Mouse (Mus musculus) Patski (cell line): ENCODE data around the gene Vamp2. TPM values are rescaled to one million over a fixed set of nuclear protein-coding genes. Genes with fewer than 3 reads are reported as not detected.

ENCODE experiments used
- ATAC-seq: fragments of 100-300 bp; one replicate; pipeline ENCODE4 v1.8.0; 2021
- CTCF ChIA-PET: fragments of 350-600 bp; sonication (Branson Sonifier 250); formaldehyde crosslinking; loops from one replicate; lab custom pipeline; 2022; ENCODE audit warnings: inconsistent platforms; lab: Charles Lee
- POLR2A ChIA-PET: fragments of 350-600 bp; sonication (Branson Sonifier 250); formaldehyde crosslinking; loops from one replicate; lab custom pipeline; 2022; ENCODE audit warnings: antibody characterized with exemption, inconsistent platforms; lab: Charles Lee
- DNase-seq: peaks from one replicate; pipeline ENCODE4 v3.0.0-alpha.2; 2011; ENCODE audit warnings: low read depth, low spot score
- H3K27me3 ChIP-seq: fragments of 371-371 bp; one replicate; pipeline ENCODE4 v1.5.1; 2021
- CTCF ChIP-seq: fragments of 100-300 bp; IDR thresholded peaks from one replicate; pipeline ENCODE4 v1.5.1; 2021
- in situ Hi-C: fragments of 300-500 bp; cut with MboI; formaldehyde crosslinking; loops from 3 replicates; pipeline ENCODE4 v1.11.1; 2018; ENCODE audit warnings: low pct_unique_long_range_greater_than_20kb, mixed read lengths
- polyA plus RNA-seq: library from polyadenylated mRNA; unstranded; gene quantifications from one replicate; pipeline ENCODE4 v1.2.3, GENCODE M21; 2021

The Vamp2 gene
- polyA plus RNA-seq, 1 experiment from 2014 or later = 62.4 TPM

GRCm38 (mm10) chr11:69063413-69064201, 24.7 kb upstream of the Vamp2 start:
- DNase-seq (no peak), ATAC-seq (no peak)
- CTCF ChIA-PET = interaction anchor here (0.7 to 6.7 kb wide), 9 partner anchors 19 to 59 kb away, joined by 3 to 78 read pairs (median 6); partner anchors contain the start of genes 9130213A22Rik, Aloxe3, Hes7 and Per1
- no peak for TF ChIP-seq CTCF
- POLR2A ChIA-PET = interaction anchor here (0.6 to 2.9 kb wide), 5 partner anchors 31 to 346 kb away, joined by 3 to 20 read pairs (median 6); partner anchors contain the start of gene 9130213A22Rik
- in situ Hi-C loops = loop anchor here (10.0 kb wide), 1 partner anchor 181 kb away; no protein-coding TSS in a partner anchor
- no peaks in the 10 kb centered on the region for H3K27me3 ChIP-seq

GRCm38 (mm10) chr11:69064259-69065133, 23.8 kb upstream of the Vamp2 start:
- in situ Hi-C loops = loop anchor here (5.0 to 10.0 kb wide), 2 partner anchors 58 to 180 kb away; partner anchors contain the start of genes 9130213A22Rik and Hes7
- no peak for TF ChIP-seq CTCF
- ATAC-seq (no peak), DNase-seq (no peak)
- ChIA-PET POLR2A (interaction anchor here (1.1 to 2.9 kb wide), 2 partner anchors 36 to 58 kb away, joined by 6 to 20 read pairs; partner anchors contain the start of gene 9130213A22Rik), CTCF (interaction anchor here (1.0 to 6.7 kb wide), 7 partner anchors 23 to 59 kb away, joined by 3 to 78 read pairs (median 9); partner anchors contain the start of genes 9130213A22Rik, Aloxe3, Hes7 and Per1)
- no peaks in the 10 kb centered on the region for H3K27me3 ChIP-seq

DNA sequence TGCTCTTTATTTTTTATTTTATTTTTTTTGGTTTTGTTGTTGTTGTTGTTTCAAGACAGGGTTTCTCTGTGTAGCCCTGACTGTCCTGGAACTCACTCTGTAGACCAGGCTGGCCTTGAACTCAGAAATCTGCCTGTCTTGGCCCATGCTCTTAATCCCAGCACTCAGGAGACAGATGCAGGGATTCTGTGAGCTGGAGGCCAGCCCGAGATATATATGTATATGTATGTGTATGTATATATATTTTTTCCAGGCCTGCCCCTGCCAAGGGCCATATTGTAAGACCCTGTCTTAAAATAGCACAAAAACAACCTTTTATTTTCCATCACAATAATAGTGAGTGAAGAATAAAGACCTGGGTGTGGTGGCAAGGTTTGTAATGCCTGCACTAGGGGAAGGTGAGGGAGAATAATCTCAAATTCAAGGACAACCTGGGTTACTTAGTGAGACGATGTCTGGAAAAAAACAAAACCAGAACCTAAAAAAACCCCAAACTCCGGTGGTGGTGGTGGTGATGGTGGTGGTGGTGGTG, 22.8 kb upstream of the Vamp2 start:
- in situ Hi-C loops = loop anchor here (5.0 to 10.0 kb wide), 2 partner anchors 57 to 179 kb away; partner anchors contain the start of genes 9130213A22Rik and Hes7
- DNase-seq = no peak
- no peaks in the 10 kb centered on the region for H3K27me3 ChIP-seq
- POLR2A ChIA-PET = interaction anchor here (0.7 to 2.9 kb wide), 2 partner anchors 57 to 1549 kb away, joined by 5 to 20 read pairs; partner anchors contain the start of gene 9130213A22Rik
- no peak for TF ChIP-seq CTCF
- CTCF ChIA-PET = interaction anchor here (6.7 kb wide), 1 partner anchor 58 kb away, joined by 78 read pairs; the partner anchor contains the start of genes 9130213A22Rik, Aloxe3 and Hes7
- no peak for ATAC-seq

DNA sequence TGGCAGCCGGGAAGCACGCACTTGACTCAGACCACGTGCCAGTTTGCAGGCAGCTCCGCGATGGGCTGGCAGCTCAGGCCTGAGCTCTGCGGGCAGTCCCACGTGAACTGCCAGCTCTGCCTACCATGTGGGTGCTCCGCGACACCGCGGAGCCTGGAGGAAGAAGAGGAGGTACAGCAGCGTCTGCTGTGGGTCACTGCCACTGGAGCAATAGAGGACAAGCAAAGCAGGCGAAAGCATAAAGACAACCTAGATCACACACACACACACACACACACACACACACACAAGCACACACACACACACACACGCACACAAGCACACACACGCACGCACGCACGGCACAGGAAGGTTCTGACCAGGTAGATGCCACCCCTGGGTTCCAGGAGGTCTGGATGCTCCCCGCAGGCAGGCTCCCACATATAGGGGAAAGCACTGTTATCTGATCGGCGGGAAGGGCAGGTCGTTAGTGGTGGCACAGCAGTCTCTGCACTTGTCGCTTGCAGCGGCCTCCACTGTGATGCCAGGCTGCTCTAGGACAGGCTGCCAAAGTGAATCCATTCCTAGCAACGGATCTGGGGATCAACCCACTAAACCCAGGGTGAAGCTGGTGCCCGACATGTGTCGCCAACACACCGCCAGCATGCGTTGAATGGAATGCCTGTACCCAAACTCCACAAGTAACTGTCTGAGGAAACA, 22.0 kb upstream of the Vamp2 start:
- ChIA-PET CTCF (interaction anchor here (0.7 to 6.7 kb wide), 11 partner anchors 13 to 57 kb away, joined by 3 to 78 read pairs (median 4); partner anchors contain the start of genes 9130213A22Rik, Aloxe3 and Hes7), POLR2A (interaction anchor here (0.6 to 1.3 kb wide), 3 partner anchors 22 to 1550 kb away, joined by 4 to 5 read pairs (median 4); partner anchors contain the start of gene Vamp2)
- ATAC-seq (no peak), DNase-seq (no peak)
- in situ Hi-C loops = loop anchor here (5.0 to 10.0 kb wide), 2 partner anchors 56 to 178 kb away; partner anchors contain the start of genes 9130213A22Rik and Hes7
- no peaks in the 10 kb centered on the region for H3K27me3 ChIP-seq
- TF ChIP-seq CTCF = no peak

DNA sequence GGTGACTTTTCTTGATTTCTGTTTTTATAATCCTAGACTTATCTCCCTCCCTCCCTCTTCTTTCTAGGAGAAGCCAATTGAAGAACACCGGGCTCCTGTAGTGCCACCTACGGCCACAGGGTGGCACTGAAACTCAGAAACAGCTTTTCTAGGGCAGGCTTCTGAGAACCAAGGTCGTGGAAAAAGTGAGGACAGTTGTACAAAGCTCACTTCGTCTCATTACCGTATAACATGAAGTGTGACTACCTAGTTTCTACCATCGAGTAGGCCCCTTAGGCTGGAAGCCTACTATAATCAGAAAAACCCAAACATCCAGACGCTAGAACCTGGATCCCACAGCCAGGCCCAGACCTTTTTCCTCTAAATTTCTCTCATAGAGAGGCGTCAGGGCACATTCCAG, 21.3 kb upstream of the Vamp2 start:
- DNase-seq (no peak), ATAC-seq (no peak)
- in situ Hi-C loops = loop anchor here (5.0 to 10.0 kb wide), 2 partner anchors 55 to 178 kb away; partner anchors contain the start of genes 9130213A22Rik and Hes7
- no peaks in the 10 kb centered on the region for H3K27me3 ChIP-seq
- CTCF ChIA-PET = interaction anchor here (0.7 to 6.7 kb wide), 13 partner anchors 10 to 56 kb away, joined by 3 to 78 read pairs (median 4); partner anchors contain the start of genes 9130213A22Rik, Aloxe3 and Hes7
- POLR2A ChIA-PET = interaction anchor here (0.6 to 1.6 kb wide), 4 partner anchors 21 to 56 kb away, joined by 3 to 4 read pairs (median 4); partner anchors contain the start of gene Vamp2
- no peak for TF ChIP-seq CTCF

DNA sequence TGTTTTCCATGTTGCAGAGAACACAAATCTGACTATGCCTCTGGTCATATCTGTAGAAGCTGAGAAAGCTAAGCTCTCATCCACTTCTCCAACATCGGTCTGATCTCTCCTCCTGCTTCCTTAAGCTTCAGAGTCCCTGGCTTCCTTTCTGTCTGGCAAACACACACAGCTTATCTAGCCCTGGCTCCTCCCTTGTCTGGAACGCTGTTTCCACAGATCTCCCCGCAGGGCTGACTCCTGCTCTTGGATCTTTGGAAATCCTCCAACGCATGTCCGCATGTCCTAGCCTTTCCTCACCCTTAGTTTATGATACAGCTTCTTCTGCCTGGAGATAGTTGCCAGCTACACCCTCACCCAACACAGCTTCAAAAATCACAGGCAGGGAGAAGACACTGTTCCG, 20.7 kb upstream of the Vamp2 start:
- no peak for TF ChIP-seq CTCF
- DNase-seq (no peak), ATAC-seq (no peak)
- ChIA-PET CTCF (interaction anchor here (0.9 to 6.7 kb wide), 11 partner anchors 9 to 55 kb away, joined by 3 to 78 read pairs (median 4); partner anchors contain the start of genes 9130213A22Rik, Aloxe3 and Hes7), POLR2A (interaction anchor here (1.1 to 1.6 kb wide), 4 partner anchors 20 to 54 kb away, joined by 3 to 4 read pairs (median 3); partner anchors contain the start of genes 9130213A22Rik and Vamp2)
- H3K27me3 ChIP-seq = no peaks in the 10 kb centered on the region
- in situ Hi-C loops = loop anchor here (5.0 to 10.0 kb wide), 2 partner anchors 55 to 177 kb away; partner anchors contain the start of genes 9130213A22Rik and Hes7

- POLR2A ChIA-PET = interaction anchor here (1.1 kb wide), 1 partner anchor 54 kb away, joined by 3 read pairs; no protein-coding TSS in a partner anchor
- ATAC-seq (no peak), DNase-seq (no peak)
- no peaks in the 10 kb centered on the region for H3K27me3 ChIP-seq
- in situ Hi-C loops = no loop called here
- TF ChIP-seq CTCF = no peak
- CTCF ChIA-PET = interaction anchor here (0.9 kb wide), 1 partner anchor 33 kb away, joined by 3 read pairs; no protein-coding TSS in a partner anchor
These were observed 18.2 kb upstream of the Vamp2 start for GRCm38 (mm10) chr11:69070093-69070492.

DNA sequence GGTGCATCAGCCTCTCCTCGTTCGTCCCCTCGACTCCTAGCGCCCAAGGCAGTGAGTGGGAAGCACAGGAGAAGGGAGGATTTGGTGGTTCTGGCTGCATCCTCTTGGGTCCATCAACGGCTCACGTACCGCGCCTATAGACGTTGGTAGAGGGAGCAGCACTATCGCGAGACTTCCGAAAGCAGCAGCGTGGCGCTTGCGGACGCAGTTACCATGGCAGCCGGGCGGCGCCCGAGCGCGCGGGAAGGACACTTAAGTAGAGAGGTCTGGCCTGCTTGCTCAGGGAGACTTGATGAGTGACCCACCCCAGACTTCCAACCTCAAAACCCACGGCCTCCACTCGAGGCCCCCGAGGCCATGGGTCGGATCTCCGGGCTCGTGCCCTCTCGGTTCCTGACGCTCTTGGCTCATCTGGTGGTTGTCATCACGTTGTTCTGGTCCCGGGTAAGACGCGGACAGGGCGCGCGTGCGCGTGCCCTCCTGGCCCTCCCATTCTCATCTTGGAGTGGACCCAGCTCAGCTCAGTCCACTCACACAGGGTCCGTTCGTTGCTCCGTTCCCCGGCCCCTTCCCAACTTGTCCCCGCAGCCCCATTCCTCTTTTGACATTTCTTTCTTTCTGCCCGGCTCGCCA, 17.6 kb upstream of the Vamp2 start, which contains the start of gene Tmem107:
Gene Tmem107, plus strand, starts transcription at position 217 of the 633 bp plus-strand sequence.
- no peak for TF ChIP-seq CTCF
- no peaks in the 10 kb centered on the region for H3K27me3 ChIP-seq
- ATAC-seq = peak; percentile 41
- POLR2A ChIA-PET = interaction anchor here (1.7 kb wide), 1 partner anchor 51 kb away, joined by 9 read pairs; the partner anchor contains the start of gene 9130213A22Rik
- DNase-seq = no peak
- in situ Hi-C loops = no loop called here
- CTCF ChIA-PET = interaction anchor here (0.9 to 1.1 kb wide), 3 partner anchors 22 to 51 kb away, joined by 3 to 4 read pairs (median 3); partner anchors contain the start of gene 9130213A22Rik
